Mouse (Mus musculus) sigmoid colon, adult 10 weeks (tissue): ENCODE results near the gene Nlrp14. TPM values are rescaled to one million over a fixed set of nuclear protein-coding genes. Genes with fewer than 3 reads are reported as not detected.

ENCODE experiments used
- polyA plus RNA-seq: library from polyadenylated mRNA; stranded (reverse); fragments of 350-450 nt; fragmentation: Illumina TruSeq; extraction: RNeasy Lipid Tissue Mini Kit (QIAGEN cat#74804); gene quantifications from one replicate; pipeline ENCODE4 v1.2.3, GENCODE M21; 2014; ENCODE audit warnings: low read depth, low replicate concordance

Gene Nlrp14
- not detected for polyA plus RNA-seq

GRCm38 (mm10) chr7:107166690-107167089 lies at the start of gene Nlrp14:
Nlrp14 (plus strand) TSS chr7:107166990.

GRCm38 (mm10) chr7:107130983-107131382 lies 35.8 kb upstream of the Nlrp14 start, which contains the start of gene Olfr715:
Olfr715 (minus strand) TSS chr7:107131083.

GRCm38 (mm10) chr7:107138027-107138426 lies 28.8 kb upstream of the Nlrp14 start, which contains the start of gene Olfr716:
Olfr716 (plus strand) TSS chr7:107138327.

GRCm38 (mm10) chr7:107209204-107209860 lies 42.5 kb downstream of the Nlrp14 start, which contains the start of gene Rbmxl2:
Rbmxl2 (plus strand) TSS chr7:107209445.

Other genes starting within 250 kb of the Nlrp14 start
- gene Olfr709-ps1, start 234.8 kb upstream of the Nlrp14 start, polyA plus RNA-seq = not detected
- not detected for gene Olfr710, start 218.7 kb upstream of the Nlrp14 start, polyA plus RNA-seq
- not detected for gene Olfr6, start 203.1 kb upstream of the Nlrp14 start, polyA plus RNA-seq
- not detected for gene Olfr711, start 191.5 kb upstream of the Nlrp14 start, polyA plus RNA-seq
- gene Olfr2, start 160.9 kb upstream of the Nlrp14 start, polyA plus RNA-seq = not detected
- gene Olfr713, start 135.8 kb upstream of the Nlrp14 start, polyA plus RNA-seq = not detected
- gene Olfr714, start 96.0 kb upstream of the Nlrp14 start, polyA plus RNA-seq = not detected
- gene Olfr17, start 73.8 kb upstream of the Nlrp14 start, polyA plus RNA-seq = not detected
- not detected for gene Olfr715b, start 56.6 kb upstream of the Nlrp14 start, polyA plus RNA-seq
- gene Olfr715, start 35.9 kb upstream of the Nlrp14 start, polyA plus RNA-seq = not detected
- not detected for gene Olfr716, start 28.7 kb upstream of the Nlrp14 start, polyA plus RNA-seq
- gene Rbmxl2, start 42.5 kb downstream of the Nlrp14 start, polyA plus RNA-seq = not detected
- 1.1 TPM for gene Syt9, start 203.7 kb downstream of the Nlrp14 start, polyA plus RNA-seq